Comparison of ENCODE assay signal across 8 mouse cellular contexts in genomic region chr5:139033406-139034317, GRCm38 (mm10). TPM values are rescaled to one million over a fixed set of nuclear protein-coding genes. Genes with fewer than 3 reads are reported as not detected.
DNase-seq lines count a peak whose midpoint lies in the region; ATAC-seq lines count a peak whose summit lies in the region.

No protein-coding gene starts in this region.

- WGBS in forebrain, embryonic 12.5 days = 36% methylated on average over 14 of the region's 14 CpGs
- WGBS in hindbrain, embryonic 14.5 days = 38% methylated on average over 14 of the region's 14 CpGs
- 27% methylated on average over 14 of the region's 14 CpGs for WGBS in limb, embryonic 15.5 days
- WGBS in stomach, embryonic 14.5 days = 35% methylated on average over 14 of the region's 14 CpGs

- H3K4me2 ChIP-seq in forebrain, embryonic 12.5 days = no peak overlapping the region
- H3K4me2 ChIP-seq in hindbrain, embryonic 14.5 days (replicated peaks) = no peak overlapping the region
- no peak overlapping the region for H3K4me2 ChIP-seq in limb, embryonic 15.5 days
- no peak overlapping the region for H3K4me2 ChIP-seq in stomach, embryonic 14.5 days (replicated peaks; ENCODE audit: low read depth, low read length)

- no peaks in the 10 kb centered on the region for H3K36me3 ChIP-seq in forebrain, embryonic 12.5 days (replicated peaks)
- peaks cover 19% of the 10 kb centered on the region for H3K36me3 ChIP-seq in hindbrain, embryonic 14.5 days (replicated peaks; ENCODE audit: control insufficient read depth, insufficient read depth)
- H3K36me3 ChIP-seq in limb, embryonic 15.5 days = no peaks in the 10 kb centered on the region
- H3K36me3 ChIP-seq in stomach, embryonic 14.5 days (ENCODE audit: control insufficient read depth, insufficient read depth, low read length) = no peaks in the 10 kb centered on the region

- no peaks in the 10 kb centered on the region for H3K27me3 ChIP-seq in forebrain, embryonic 12.5 days
- H3K27me3 ChIP-seq in hindbrain, embryonic 14.5 days (ENCODE audit: control insufficient read depth, insufficient read depth, low read length) = no peaks in the 10 kb centered on the region
- no peaks in the 10 kb centered on the region for H3K27me3 ChIP-seq in limb, embryonic 15.5 days
- H3K27me3 ChIP-seq in stomach, embryonic 14.5 days (ENCODE audit: control insufficient read depth, insufficient read depth, low read length) = no peaks in the 10 kb centered on the region

- H3K4me1 ChIP-seq in forebrain, embryonic 12.5 days = peaks cover 21% of the 10 kb centered on the region
- peaks cover 24% of the 10 kb centered on the region for H3K4me1 ChIP-seq in hindbrain, embryonic 14.5 days (replicated peaks; ENCODE audit: control insufficient read depth, insufficient read depth, low read length)
- peaks cover 27% of the 10 kb centered on the region for H3K4me1 ChIP-seq in limb, embryonic 15.5 days
- H3K4me1 ChIP-seq in stomach, embryonic 14.5 days (ENCODE audit: control insufficient read depth, insufficient read depth, low read length) = peaks cover 18% of the 10 kb centered on the region

- no peak for ATAC-seq in forebrain, embryonic 12.5 days (ENCODE audit: low FRiP score)
- peak; percentile 40; the same call in 1 of the 2 replicates for ATAC-seq in hindbrain, embryonic 14.5 days (ENCODE audit: low FRiP score)
- ATAC-seq in limb, embryonic 15.5 days (ENCODE audit: insufficient number of reproducible peaks, low FRiP score, low TSS enrichment, low read depth) = peak; percentile 71
- peak; percentile 54 for ATAC-seq in stomach, embryonic 14.5 days (ENCODE audit: insufficient number of reproducible peaks, insufficient read depth, low FRiP score, low read depth)

- no peak overlapping the region for H3K9ac ChIP-seq in forebrain, embryonic 12.5 days
- no peak overlapping the region for H3K9ac ChIP-seq in hindbrain, embryonic 14.5 days
- no peak overlapping the region for H3K9ac ChIP-seq in limb, embryonic 15.5 days
- H3K9ac ChIP-seq in stomach, embryonic 14.5 days (replicated peaks; ENCODE audit: low read depth, low read length) = no peak overlapping the region

- DNase-seq in ES-CJ7 (ENCODE audit: low read depth, low spot score) = peak; percentile 75
- DNase-seq in adrenal gland, postnatal 25 days = peak; percentile 65
- no peak for DNase-seq in hindbrain, embryonic 14.5 days (ENCODE audit: low spot score)
- no peak for DNase-seq in spleen, postnatal 10 days (ENCODE audit: low spot score in 2 of 2)
- DNase-seq in retina, embryonic 14.5 days (ENCODE audit: low spot score) = no peak

- no peaks in the 10 kb centered on the region for H3K9me3 ChIP-seq in forebrain, embryonic 12.5 days
- H3K9me3 ChIP-seq in hindbrain, embryonic 14.5 days (ENCODE audit: control insufficient read depth, low read length) = no peaks in the 10 kb centered on the region
- H3K9me3 ChIP-seq in limb, embryonic 15.5 days = no peaks in the 10 kb centered on the region
- H3K9me3 ChIP-seq in stomach, embryonic 14.5 days (ENCODE audit: control insufficient read depth, low read depth, low read length) = no peaks in the 10 kb centered on the region

- H3K27ac ChIP-seq in forebrain, embryonic 12.5 days = 0 out of 2 replicates have a peak overlapping the region, but pooled peaks have one; percentile 27
- peak overlapping the region; percentile 62 for H3K27ac ChIP-seq in hindbrain, embryonic 14.5 days
- H3K27ac ChIP-seq in limb, embryonic 15.5 days = peak overlapping the region; percentile 69
- H3K27ac ChIP-seq in stomach, embryonic 14.5 days (ENCODE audit: low read length) = peak overlapping the region; percentile 52; the same call in 1 of the 2 replicates

- H3K4me3 ChIP-seq in forebrain, embryonic 12.5 days (replicated peaks) = no peak overlapping the region
- no peak overlapping the region for H3K4me3 ChIP-seq in hindbrain, embryonic 14.5 days (replicated peaks; ENCODE audit: low read length)
- H3K4me3 ChIP-seq in limb, embryonic 15.5 days = no peak overlapping the region
- no peak overlapping the region for H3K4me3 ChIP-seq in stomach, embryonic 14.5 days (ENCODE audit: low read depth, low read length)

RNA-seq across cellular contexts. Expression of gene Pdgfa, which starts 36.5 kb away (rescaled TPM):
- total RNA-seq in adrenal gland, postnatal 25 days (2021) = 29.5 and 30.0 TPM in 2 replicates
- 8.5 and 10.5 TPM in 2 replicates for polyA plus RNA-seq in forebrain, embryonic 12.5 days (2016; fragmentation: Nextera tagmentation; extraction: Ambion mirVana)
- polyA plus RNA-seq in hindbrain, embryonic 14.5 days (2014; fragmentation: Nextera tagmentation; extraction: Ambion mirVana) = 24.7 and 30.1 TPM in 2 replicates
- 65.7 and 69.9 TPM in 2 replicates for polyA plus RNA-seq in limb, embryonic 15.5 days (2015; fragmentation: Nextera tagmentation; extraction: Ambion mirVana)
- 61.2 and 66.6 TPM in 2 replicates for polyA plus RNA-seq in stomach, embryonic 14.5 days (2014; fragmentation: Nextera tagmentation; extraction: Ambion mirVana)

Comparison
In these comparisons a context has a peak if more than half of its experiments do, and no peak if none do; other contexts are left out.
1. DNase-seq: peak in ES-CJ7 (single experiment) and adrenal gland, postnatal 25 days (single experiment); none in hindbrain, embryonic 14.5 days (single experiment), spleen, postnatal 10 days (0 of 2) and retina, embryonic 14.5 days (single experiment).
2. Peak in every context shown above with its lines, with median percentiles within 50 percentile points of each other: H3K27ac ChIP-seq.